Mouse (Mus musculus): ENCODE data around the gene Ndufs3. TPM values are rescaled to one million over a fixed set of nuclear protein-coding genes. Genes with fewer than 3 reads are reported as not detected.

Ndufs3 gene
- total RNA-seq, 4 experiments from 2014 or later = 244 to 284 (median 255) TPM

DNA sequence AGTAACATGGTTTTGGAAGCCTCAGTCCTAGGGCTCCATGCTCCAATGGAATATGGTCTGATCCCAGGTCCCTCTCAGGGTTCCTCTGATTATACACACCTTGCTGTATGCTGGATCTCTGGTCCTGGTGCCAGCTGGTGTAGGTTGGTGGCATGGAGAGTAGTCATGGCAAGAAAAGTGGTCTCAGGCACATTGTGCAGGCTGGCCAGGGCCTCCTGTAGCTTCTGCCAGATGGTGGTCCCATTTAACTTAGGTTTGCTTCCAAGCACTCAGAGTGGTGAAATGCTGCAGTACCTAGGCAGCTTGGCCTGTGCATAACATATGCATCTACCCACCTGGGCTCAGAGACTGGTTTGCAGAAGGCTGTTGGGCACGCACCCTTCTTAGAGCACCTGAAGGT, 54.2 kb downstream of the Ndufs3 start:
- DNase-seq (ENCODE audit: low spot score in 2 of 2) = no peak

DNA sequence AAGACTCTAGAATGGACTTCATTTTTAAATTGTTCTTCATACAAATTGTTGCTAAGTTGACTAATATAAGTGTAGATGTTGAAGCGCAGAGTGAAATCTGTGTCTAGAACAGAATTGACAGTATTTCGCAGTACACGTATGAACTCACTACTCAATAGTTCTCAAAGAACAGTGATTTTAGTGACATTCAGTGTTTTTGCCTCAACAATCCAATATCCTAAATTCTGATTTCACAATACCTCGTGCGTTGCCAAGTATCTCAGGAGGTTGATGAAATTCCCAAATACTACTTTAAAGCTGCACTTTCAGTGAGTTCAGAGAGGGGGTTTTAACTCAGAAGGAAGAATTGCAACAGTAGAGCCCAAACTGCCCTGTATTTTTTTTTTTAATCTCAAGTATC, 56.3 kb downstream of the Ndufs3 start:
- no peak for DNase-seq (ENCODE audit: low spot score in 2 of 2)

DNA sequence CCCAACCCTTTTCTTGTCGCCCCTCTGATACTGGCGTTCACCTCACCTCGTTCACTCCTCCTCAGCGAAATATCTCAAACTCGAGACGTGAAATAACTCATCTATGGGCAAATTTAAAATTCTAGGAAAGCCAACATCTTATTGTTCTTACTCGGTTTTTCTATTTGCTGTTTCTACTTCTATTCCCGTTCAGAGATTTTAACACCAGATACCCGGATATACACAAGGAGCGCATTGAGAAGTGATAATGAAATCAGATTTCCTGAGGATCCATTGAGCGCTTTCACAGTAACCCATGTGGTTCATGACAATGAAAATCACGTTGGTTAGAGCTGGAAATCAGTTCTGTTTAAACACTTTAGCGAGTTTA, 57.0 kb downstream of the Ndufs3 start:
- no peak for DNase-seq (ENCODE audit: low spot score in 2 of 2)

DNA sequence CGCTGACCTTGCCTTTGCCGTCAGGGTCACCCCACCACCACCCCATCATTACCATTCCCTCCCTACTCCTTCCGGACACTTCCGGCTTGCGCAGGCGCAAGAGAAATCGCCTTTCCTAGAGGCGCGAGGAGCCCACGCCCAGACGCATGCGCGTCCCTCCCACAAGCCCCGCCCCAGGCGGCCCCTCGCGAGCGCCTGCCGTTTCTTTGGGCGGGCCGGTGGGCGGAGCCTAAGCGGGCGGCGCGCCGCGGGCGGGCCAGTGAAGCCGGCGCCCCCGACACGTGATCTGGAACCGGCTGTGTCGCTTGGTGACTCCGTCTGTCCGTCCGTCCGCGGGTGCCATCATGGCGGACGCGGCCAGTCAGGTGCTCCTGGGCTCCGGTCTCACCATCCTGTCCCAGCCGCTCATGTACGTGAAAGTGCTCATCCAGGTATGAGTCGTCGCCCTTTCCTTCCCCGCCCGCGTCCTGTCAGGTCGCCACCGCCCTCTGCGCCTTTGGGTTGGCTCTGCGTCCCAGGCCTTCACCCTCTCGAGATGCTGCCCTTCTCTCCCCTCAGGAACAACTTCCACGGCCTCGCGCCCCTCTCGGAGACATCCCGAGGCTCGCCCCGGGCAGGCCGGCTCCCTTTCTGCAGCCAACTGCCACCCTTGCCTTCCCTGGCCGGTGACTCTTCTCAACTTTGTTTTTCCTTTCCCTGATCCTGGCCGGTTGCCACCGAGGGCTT, 57.5 kb downstream of the Ndufs3 start, which contains the start of gene Mtch2:
Gene Mtch2, plus strand, starts transcription at position 201 of the 726 bp plus-strand sequence.
- peak; percentile 95 to 98 for DNase-seq (ENCODE audit: low spot score in 2 of 2)

DNA sequence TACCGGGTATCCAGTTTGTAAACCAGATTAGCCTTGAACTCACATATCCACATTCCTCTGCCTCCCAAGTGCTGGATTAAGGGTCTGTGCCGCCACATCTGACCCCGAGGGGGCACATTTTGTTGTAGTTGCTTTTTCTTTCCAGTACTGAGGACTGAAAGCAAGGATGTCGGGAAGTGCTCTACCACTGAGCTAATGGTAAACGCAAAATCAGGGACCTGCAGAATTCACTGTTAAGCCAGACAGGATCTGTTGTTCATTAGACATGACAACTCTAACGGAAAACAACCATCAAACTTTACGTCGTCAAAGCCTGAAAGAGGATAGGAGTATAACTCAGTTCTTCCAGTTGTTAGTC, 58.1 kb downstream of the Ndufs3 start:
- DNase-seq (ENCODE audit: low spot score in 2 of 2) = no peak

DNA sequence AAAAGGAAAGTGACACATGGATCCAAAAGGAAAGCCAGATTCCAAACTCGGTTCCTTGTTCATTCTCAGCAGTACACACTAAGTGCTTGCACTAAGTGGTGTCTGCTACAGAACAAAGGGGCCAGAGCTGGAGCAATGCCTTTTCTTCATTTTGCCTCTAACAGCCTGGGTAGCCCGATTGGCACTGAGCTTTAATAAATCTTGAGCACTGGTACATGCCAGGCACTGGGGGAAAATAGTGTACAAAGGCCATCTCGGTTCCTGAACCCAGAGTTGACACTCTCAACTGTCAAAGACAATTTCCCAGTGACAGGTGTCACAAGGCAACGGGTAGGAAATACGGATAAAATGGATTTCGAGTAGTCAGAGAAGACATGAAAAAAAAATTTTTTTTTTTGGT, 58.5 kb downstream of the Ndufs3 start:
- DNase-seq (ENCODE audit: low spot score in 2 of 2) = no peak

DNA sequence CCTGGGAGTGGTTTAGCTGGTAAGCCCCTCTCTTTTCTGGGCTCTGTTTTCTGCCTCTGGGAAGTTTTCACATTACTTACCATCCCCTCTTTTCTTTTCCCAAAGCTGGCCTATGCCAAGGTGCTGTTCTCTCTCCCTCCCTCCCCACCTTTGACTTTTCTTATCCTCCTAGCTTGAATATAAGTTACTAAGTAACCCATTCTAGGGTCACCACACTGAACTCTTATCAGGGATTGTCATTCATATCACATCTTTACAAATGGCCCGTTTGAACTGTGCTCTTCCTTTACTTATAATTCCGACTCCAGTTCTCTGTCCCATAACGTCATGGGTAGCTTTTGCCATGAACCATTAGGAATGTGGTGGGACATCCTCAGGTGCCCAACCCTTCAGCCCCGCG, 59.4 kb downstream of the Ndufs3 start:
- DNase-seq (ENCODE audit: low spot score in 2 of 2) = no peak

Other genes starting within 250 kb of the Ndufs3 start
- gene Nup160, start 227.6 kb downstream of the Ndufs3 start, total RNA-seq (2022) = 10 to 100 TPM; 19.2 to 25.0 (median 20.2) TPM
- 10 to 100 TPM; 51.0 to 66.7 (median 59.2) TPM for gene Fnbp4, start 159.5 kb downstream of the Ndufs3 start, total RNA-seq (2022)
- 1 to 10 TPM in 3 of 4 experiments, under 1 TPM in 1; 0.75 to 1.5 (median 1.2) TPM for gene Agbl2, start 122.1 kb downstream of the Ndufs3 start, total RNA-seq (2022)
- gene Mtch2, start 57.7 kb downstream of the Ndufs3 start, total RNA-seq (2022) = 100 to 1,000 TPM in 3 of 4 experiments, 10 to 100 TPM in 1; 99.3 to 117 (median 109) TPM
- gene C1qtnf4, start 19.0 kb downstream of the Ndufs3 start, total RNA-seq (2022) = 100 to 1,000 TPM; 243 to 258 (median 253) TPM
- 10 to 100 TPM; 33.1 to 51.2 (median 40.3) TPM for gene Kbtbd4, start 87 bp downstream of the Ndufs3 start, total RNA-seq (2022)
- gene Celf1, start 35.6 kb upstream of the Ndufs3 start, total RNA-seq (2022) = 100 to 1,000 TPM; 129 to 151 (median 138) TPM
- gene Rapsn, start 130.8 kb upstream of the Ndufs3 start, total RNA-seq (2022) = under 1 TPM; 0.57 to 0.81 (median 0.70) TPM
- gene Psmc3, start 149.2 kb upstream of the Ndufs3 start, total RNA-seq (2022) = 100 to 1,000 TPM; 188 to 218 (median 202) TPM
- 10 to 100 TPM; 33.5 to 35.5 (median 34.7) TPM for gene Slc39a13, start 165.6 kb upstream of the Ndufs3 start, total RNA-seq (2022)
- gene Spi1, start 177.6 kb upstream of the Ndufs3 start, total RNA-seq (2022) = 1 to 10 TPM; 3.9 to 8.9 (median 6.5) TPM
- gene Mybpc3, start 213.3 kb upstream of the Ndufs3 start, total RNA-seq (2022) = under 1 TPM; 0.33 to 0.91 (median 0.69) TPM